Mouse (Mus musculus): ENCODE data around the gene Gnb4.

The Gnb4 gene

DNA sequence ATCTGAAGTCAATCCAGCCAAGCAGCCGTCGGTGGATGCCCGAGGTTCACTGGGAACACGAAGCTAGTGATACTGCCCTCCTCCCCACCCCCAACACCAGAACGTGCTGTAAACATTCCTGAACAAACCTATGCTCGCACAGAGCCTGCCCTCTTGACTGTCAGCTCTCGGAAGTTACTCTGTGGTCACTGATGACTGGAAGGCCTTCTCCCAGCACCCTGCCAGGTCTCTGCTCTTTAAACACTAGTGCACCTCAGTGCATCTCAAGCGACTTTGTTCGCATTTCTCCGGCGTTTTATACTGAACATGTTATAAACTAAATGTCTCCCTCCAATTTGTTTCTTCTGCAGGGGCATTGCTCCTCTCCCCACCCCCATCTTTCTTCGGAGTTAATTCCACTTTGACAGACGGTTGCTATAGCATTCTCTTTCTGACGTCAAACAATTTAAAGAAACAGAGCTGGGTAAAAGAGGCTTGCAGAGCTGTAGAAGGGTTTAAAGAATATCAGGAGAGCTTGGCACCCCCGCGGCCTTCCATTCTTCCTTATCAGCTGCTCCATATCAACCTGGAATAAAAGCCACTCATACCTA is 763 bp upstream of the Gnb4 start:
- intact Hi-C loops (cut with DNase I) = loop anchor here (5.0 kb wide), 1 partner anchor 40 kb away; no protein-coding TSS in a partner anchor

DNA sequence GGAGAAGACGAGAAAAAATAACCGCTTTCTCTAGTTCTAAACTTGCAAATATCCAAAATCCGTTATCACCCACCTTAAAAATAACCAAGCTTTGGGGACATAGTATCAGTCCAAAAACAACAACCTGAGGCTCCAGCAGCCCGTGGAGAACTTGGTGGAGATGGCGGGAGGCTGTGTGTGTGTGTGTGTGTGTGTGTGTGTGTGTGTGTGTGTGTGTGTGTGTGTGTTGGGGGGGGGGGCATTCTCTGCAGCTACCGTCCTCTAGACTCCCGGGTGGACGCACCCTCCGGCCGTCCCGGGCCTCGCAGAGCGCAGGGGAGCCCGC is 417 bp downstream of the Gnb4 start:
- intact Hi-C loops (cut with DNase I) = loop anchor here (5.0 kb wide), 1 partner anchor 41 kb away; no protein-coding TSS in a partner anchor

DNA sequence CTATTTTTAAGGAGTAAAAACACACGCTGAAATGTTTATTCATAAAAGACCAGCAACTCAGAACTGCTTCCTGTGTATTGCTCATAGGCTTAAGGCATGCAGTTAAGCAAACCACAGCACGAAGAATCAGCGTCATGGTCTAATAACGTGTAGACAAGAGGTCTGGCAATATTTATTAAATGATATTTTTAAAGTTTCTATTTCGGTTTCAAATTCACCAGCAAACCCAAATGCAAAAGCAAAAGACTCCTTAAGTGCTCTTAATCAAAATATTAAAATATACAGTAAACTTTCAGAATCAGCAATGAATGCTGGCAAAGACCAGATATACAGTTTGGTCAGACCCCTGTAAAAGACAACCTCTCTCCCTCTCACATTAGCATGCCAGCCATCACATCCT is 1.0 kb downstream of the Gnb4 start:
- intact Hi-C loops (cut with DNase I) = loop anchor here (5.0 kb wide), 1 partner anchor 42 kb away; no protein-coding TSS in a partner anchor

DNA sequence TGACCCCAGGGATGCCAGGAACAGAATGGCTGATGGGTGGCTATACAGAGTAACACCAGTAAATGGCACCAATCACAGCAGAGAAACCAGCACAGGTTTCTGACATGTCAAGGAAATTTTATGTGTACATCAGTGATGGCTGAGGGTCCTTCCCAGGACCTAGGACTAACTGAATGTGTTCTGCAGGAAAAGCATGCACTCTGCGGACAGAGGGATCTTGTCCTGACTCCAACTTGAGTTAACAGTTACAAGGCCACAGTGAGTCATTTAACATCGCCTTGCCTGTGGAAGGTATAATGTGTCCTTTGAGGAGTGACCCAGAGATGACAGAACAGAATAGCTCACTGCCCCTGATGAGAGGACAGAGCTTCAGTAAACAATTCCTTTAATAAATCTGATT is 1.6 kb downstream of the Gnb4 start:
- intact Hi-C loops (cut with DNase I) = loop anchor here (5.0 kb wide), 1 partner anchor 43 kb away; no protein-coding TSS in a partner anchor

DNA sequence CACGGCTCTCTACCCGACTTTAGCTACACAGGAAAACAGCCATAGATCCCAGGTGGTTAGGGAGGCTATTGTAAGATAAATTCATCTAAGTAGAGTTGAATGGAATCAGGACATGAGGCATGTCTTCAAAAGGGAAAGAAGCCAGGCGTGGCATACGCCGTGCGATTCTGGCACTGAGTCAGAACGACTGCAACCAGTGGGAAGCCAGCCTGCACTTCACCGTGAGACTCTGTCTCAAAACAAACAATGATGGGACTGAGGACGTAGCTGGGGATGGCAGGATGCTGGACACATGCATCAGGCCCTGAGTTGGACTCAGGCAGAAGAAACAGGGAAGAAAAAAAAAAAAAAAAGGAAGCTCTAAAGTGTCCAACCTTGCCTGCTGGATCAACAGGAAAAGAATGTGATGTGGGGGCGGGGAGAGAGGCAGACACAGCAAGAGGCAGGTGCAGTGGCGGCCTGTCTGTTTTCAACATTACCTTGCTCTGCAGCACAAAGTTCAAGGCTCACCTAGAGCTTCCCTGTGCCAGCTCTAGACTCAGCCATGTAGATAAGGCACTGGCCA is 4.7 kb downstream of the Gnb4 start:
- intact Hi-C loops (cut with DNase I) = no loop called here

DNA sequence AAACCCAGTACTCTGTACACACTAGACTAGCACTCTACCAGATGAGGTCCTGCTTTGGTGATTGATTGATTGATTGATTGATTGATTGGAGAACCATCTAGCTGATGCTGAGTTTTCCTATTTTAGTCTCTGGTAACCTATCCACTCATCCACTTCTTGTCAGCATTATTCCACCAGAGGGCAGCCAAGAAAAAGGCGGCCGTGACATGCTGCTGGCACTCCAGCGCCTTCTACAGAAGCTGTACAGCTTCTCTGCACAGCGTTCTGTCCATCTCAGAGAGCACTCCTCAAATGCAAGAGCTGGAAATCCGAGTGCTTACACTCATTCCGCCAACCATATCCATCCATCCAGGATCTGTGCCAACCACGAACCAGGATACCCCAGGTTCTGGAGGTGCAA is 5.8 kb downstream of the Gnb4 start:
- intact Hi-C loops (cut with DNase I) = loop anchor here (1.0 kb wide), 1 partner anchor 88 kb away; no protein-coding TSS in a partner anchor

DNA sequence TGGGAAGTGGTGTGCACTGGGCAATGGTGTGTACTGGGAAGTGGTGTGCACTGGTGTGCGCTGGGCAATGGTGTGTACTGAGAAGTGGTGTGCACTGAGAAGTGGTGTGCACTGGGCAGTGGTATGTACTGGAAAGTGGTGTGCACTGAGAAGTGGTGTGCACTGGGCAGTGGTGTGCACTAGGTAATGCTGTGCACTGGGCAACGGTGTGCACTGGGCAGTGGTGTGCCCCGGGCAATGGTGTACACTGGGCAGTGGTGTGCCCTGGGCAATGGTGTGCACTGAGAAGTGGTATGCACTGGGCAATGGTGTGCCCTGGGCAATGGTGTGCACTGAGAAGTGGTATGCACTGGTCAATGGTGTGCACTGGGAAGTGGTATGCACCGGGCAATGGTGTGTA is 7.2 kb downstream of the Gnb4 start:
- intact Hi-C loops (cut with DNase I) = no loop called here

DNA sequence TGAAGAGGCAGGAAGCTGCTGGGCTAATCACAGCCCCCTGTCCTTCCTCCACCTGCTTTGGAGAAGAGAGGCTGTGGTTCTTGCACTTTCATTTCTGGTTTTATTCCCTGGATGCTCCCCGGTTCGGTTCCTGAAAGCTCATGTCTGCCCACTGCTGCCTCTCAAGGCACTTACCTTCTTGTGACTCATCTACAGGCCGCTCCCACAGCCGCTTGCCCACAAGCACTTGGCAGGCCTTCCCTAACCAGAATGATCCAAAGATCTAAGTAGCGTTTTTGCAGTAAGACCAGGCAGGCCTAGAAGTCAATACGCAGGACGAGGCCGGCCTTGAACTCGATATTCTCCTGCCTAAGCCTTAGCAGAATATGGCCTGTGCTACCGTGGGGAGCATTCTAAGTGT is 15.3 kb downstream of the Gnb4 start:
- intact Hi-C loops (cut with DNase I) = no loop called here

DNA sequence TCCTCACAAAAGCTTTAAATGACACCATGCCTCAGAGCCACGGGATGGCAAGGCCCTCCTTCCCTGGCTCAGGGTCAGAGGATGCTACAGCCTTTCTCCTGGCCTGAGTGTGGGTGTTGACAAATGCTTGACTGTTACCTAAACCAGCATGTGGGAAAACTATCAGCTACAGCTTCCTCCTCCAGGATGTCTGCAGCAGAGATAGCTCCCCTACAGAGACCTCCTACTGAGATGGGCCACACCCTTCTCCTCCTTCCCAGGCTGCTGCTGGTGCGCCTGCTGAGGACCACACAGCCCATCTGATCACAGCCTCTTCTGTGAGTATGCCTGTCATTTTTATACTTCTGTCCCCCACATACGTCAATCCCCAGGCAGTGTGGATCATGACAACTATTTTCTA is 17.1 kb downstream of the Gnb4 start:
- intact Hi-C loops (cut with DNase I) = no loop called here

DNA sequence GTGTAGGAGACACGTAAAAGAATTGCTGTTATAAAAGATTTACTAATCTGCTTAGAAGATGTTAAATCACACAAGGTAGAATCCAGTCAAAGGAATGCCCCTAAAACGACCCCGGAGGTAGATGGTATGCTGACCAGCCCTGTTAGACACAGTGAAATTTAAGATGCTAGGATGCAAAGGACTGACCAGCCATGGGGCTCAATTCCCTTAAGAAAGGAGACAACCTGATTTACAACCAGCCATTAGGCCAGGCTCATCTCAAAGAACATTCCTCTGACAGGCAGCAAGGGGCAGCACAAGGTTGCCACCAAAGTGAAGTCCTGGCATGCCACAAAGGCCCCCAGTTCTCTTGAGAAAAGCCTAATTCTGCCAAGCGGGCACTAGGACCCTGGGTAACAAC is 21.3 kb downstream of the Gnb4 start:
- intact Hi-C loops (cut with DNase I) = no loop called here

DNA sequence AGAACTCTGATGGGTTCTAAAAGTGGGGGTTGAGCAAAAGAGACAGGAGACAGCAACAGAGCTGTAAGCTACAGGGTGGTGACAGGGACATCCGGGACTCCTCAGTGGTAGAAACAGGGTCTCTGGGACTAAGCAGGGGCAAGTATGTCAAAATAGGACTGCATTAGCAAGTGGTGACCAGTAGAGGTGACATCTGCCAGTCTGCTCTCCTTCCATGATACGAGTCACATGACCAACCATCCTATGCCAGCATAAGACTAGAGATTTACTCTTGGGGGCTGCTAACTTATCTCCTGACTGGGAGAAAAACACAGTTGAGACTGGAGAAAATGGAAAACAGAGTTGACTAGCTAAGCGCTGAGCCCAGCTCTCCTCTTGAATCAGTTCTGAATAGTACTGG is 30.1 kb downstream of the Gnb4 start:
- intact Hi-C loops (cut with DNase I) = no loop called here

DNA sequence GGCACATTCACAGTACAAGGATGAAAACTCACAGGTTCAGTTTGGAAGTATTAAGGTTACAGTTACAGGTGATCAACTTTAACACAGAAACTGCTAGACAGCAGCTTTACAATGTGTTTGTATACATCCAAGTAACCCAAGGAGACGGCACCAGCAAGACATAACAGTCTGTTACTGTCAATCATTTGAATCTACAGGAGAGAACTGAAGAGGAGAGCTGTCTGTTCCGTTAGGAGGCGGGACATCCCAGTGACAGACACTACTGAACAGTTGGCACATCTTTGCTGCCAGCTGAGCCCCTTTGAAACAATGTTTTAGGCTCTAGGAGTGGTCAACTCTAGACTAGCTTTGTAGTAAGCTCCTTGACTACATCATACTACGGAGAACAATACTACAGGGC is 32.9 kb downstream of the Gnb4 start:
- intact Hi-C loops (cut with DNase I) = no loop called here

DNA sequence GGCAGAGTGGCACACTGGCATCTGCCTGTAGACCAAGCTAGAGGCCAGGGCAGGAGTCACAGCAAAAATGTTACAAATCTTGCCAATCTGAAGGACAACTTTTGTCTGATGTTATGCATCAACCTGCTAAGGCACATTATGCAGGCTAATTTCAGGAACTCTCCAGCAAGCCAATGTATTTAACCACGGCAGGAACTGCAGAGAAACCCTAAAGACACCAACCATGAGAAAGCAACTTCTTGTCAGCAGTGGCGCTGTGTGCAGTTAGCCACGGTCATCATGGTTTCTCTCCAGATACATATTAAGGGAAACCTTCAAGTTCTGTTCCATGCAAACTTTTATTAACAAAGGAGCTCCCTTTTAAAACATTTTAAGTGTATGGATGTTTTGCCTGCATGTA is 34.5 kb downstream of the Gnb4 start:
- intact Hi-C loops (cut with DNase I) = no loop called here

DNA sequence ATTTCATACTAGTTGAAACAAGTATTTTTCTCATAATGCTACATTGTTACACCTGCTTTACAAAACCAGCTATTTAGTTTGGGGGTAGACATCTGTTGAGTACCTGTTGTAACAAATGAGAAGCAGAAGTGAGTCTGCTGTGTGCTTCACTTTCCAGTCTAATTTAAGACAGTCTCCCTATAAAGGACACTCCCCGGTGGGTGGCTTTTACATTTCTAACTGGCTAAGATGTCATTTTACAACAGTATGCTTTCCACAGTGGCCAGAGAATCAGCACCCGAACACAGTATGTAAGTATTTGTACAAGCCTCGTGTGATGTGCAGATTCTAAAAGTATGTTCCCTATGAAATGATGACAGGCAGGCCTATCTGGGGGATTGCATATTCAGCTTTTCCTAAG is 35.6 kb downstream of the Gnb4 start:
- intact Hi-C loops (cut with DNase I) = no loop called here

DNA sequence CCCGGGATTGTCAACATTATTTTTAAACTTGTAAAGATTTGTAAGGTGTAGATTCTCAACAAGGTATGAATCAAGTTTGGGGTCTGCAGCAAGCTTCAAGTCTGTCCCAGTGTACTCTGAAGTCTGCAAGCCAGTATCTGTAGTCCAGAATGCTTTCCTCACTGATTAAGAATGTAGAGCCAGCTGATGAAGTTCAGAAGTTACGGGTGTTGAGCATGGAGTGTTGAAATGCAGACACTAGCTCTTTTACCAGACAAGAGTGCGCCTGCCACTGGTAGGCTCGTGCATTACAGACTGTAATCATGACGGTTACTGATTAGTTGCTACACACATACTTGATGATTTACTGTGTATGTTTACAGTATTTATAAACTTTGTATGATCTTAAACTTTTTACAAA is 37.6 kb downstream of the Gnb4 start:
- intact Hi-C loops (cut with DNase I) = no loop called here

DNA sequence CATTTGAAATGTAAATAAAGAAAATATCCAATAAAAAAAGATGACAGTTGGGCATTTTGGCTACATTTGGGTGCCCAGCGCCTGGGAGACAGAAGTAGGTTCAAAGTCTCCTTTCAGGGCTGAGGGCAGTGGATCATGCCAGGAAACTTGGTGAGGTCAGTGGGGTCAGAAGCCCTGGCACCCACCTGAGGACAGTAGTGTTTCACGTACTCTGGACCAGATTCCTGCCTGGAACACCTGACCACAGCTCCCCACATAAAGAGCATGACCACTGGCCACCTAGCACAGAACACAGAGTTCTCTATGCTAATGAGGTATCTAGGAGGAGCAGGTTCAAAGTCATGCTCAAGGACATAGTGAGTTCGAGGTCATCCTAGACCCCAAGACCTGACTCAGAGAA is 41.2 kb downstream of the Gnb4 start:
- intact Hi-C loops (cut with DNase I) = no loop called here

DNA sequence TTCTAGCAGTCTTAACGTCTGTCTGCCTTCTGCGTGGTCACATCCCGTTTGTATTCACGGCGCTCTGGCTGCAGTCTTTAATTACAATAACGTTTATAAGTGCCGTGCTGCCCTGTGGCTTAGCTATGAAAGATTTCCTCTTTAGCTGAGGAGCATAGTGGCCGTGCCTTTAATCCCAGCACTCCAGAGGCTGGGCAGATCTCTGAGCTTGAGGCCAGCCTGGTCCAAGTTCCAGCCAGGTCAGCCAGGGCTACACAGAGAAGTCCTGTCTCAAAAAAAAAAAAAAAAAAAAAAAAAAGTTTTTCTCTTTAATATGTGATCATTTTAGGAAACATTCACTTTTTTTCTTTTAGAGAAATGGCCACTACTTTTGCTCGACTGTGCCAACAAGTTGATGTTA is 42.5 kb downstream of the Gnb4 start:
- intact Hi-C loops (cut with DNase I) = no loop called here

DNA sequence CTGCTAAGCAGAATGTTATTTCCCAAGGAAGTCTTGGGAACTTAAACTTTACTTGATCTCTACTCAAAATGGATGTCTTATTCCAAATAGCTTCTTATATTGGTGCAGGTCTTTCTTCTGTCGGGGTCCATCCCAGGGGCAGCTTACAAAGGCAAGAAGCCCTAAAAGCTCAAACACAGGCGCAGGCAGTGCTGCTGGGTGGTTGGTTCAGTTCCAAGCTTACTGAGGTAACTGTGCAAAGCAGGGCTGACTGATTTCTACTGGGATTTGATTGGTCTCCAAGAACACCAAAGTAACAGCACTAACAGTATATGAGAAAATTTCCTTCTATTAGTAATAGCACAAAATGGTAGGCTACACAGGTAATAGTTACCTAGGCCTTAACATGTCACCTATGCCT is 43.3 kb downstream of the Gnb4 start:
- intact Hi-C loops (cut with DNase I) = no loop called here

DNA sequence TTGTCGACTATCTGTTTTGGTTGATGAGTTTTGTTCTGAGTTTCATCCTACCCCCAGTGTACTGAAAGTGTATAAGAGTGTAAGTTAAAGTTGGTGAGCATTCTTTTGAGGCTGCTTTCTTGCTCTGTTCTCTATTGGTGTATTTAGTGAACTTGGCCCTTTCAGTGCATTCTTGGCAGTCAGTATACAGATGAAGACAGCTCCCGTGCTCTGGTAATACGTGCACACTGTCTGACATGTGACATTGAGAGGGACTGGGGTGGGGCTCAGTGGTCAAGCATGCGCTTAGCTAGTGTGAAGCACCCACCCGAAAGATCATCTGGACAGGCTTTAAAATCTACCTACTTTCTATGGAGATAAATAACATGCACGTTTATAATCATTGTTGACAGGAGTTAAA is 53.0 kb downstream of the Gnb4 start:
- intact Hi-C loops (cut with DNase I) = no loop called here

DNA sequence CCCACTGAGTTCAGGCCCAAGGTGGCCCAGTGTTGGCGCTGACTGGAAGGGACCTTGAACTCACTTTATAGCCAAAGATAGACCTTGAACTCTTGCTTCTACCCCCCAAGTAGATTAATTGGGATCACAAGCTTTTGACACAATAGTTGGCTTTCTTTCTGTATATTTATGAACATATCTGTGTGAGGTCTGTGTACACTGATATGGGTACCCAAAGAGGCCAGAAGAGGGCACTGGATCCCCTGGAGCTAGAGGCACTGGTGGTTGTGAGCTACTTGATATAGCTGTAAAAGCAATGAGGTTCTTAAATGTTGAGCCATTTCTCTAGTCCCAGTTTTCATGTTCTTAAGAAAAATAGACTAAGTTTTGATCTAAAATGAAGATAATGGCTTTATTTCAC is 63.3 kb downstream of the Gnb4 start:
- intact Hi-C loops (cut with DNase I) = no loop called here

DNA sequence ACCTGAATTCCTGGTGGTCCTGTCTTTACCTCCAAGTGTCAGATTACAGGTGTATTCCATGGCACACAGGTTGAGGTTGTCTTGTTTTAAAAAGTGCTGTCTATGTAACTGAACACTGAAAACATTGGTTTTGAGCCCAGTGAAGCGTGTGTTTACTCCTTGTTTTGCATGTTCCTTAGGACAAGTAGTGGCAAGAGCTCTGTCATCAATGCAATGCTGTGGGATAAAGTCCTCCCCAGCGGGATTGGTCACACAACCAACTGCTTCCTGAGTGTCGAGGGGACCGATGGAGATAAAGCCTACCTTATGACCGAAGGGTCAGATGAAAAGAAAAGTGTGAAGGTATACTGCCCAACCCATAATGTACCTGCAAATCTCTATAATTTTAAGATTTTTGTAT is 78.3 kb downstream of the Gnb4 start:
- intact Hi-C loops (cut with DNase I) = no loop called here

DNA sequence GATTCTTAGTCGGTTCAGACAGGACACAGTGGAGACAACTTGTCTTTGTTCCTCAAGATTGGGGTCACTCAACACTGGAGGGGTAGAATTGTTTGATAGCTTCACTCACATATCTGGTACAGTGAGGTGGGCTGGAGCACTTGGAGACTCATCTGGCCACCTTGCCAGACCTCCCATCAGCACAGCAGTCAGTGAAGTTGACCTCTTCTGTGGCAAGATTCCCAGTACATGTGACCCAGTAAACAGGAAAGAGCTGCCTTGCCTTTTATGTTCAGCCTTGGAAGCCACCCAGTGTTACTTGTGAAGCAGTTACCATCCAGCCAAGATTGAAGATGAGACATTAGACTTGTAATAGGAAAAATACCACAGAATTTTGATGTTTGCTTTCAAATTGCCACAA is 78.8 kb downstream of the Gnb4 start:
- intact Hi-C loops (cut with DNase I) = no loop called here

DNA sequence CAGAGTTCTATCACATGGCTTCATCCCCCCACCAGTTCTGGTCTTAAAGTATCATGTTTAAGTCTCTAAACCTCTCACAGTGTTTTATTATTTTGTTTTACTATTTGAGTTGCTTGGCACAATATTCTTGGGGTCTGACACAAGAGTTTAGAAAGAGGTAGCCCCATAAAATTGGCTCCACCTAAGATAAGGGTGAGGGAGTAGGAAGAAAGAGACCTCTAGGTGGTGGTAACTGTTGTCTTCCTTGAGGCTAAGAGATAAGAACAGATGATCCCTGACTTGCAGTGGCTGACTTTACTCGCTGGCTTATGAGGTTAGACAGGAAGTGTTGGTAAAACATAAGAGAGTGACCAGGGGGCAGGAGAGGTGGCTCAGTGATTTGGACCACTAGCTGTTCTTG is 80.7 kb downstream of the Gnb4 start:
- intact Hi-C loops (cut with DNase I) = no loop called here

Measured in adrenal gland (tissue).